Comparison of ENCODE assay signal across 8 mouse cellular contexts in the genomic region with DNA sequence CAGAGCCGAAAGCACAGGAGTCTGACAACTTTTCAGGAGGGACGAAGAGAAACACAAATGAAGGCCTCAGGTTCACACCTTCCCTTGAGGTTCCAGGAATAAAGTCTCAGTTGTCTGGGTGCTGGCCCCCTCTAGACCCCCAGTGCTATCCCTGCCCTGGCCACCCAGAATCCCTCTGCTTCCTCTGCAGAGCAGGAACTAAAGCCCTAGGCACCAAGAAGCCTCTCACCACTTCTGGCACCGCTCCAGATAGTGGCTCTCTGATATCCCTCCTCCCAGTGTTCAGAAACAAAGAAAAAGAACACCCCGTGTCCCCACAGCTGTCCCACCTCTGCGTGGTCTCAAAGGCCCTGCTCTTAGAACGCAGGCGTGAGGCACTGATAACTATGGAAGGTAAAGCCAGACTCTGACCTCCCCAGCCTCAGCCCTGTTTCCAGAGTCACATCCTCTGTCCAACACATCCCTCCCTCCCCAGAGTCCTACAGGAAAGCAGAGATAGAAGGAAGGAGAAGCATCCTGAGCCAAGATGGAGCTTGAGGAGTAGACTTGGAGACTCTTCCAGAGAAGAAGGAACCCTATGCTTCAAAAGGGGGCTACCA. TPM values are rescaled to one million over a fixed set of nuclear protein-coding genes. Genes with fewer than 3 reads are reported as not detected.
DNase-seq lines count a peak whose midpoint lies in the region; ATAC-seq and TF ChIP-seq lines count a peak whose summit lies in the region.

A gene (plus strand): TSS at position 549 of the 599 bp plus-strand sequence.

- no peaks in the 10 kb centered on the region for H3K9me3 ChIP-seq in heart, postnatal 0 days (replicated peaks; ENCODE audit: control insufficient read depth, low read length)
- no peaks in the 10 kb centered on the region for H3K9me3 ChIP-seq in lung, postnatal 0 days (ENCODE audit: low read length)

- H3K27me3 ChIP-seq in C2C12 (ENCODE audit: control insufficient read depth, insufficient read depth, insufficient read length): no peaks in the 10 kb centered on the region
- no peaks in the 10 kb centered on the region for H3K27me3 ChIP-seq in heart, postnatal 0 days (ENCODE audit: control insufficient read depth, insufficient read depth, low read length)
- H3K27me3 ChIP-seq in lung, postnatal 0 days (replicated peaks; ENCODE audit: insufficient read depth, low read length): no peaks in the 10 kb centered on the region

- H3K4me2 ChIP-seq in heart, postnatal 0 days (ENCODE audit: low read depth, low read length): peak within 1 kb of the TSS; percentile 59
- H3K4me2 ChIP-seq in lung, postnatal 0 days (replicated peaks; ENCODE audit: low read depth, low read length): peak within 1 kb of the TSS; percentile 62

- peak; percentile 22 for ATAC-seq in heart, postnatal 0 days (ENCODE audit: insufficient read depth, low read depth)
- ATAC-seq in lung, postnatal 0 days: peak; percentile 25
- no peak for ATAC-seq in monocyte, adult 5-6 weeks (replicated peaks; ENCODE audit: insufficient number of reproducible peaks, low FRiP score, low TSS enrichment, poor library complexity, severe bottlenecking)

- no peaks in the 10 kb centered on the region for H3K4me1 ChIP-seq in embryonic fibroblast, embryonic 13.5 days (ENCODE audit: control insufficient read depth, insufficient read depth, low read length)
- peaks cover 14% of the 10 kb centered on the region; the same call in 1 of the 2 replicates for H3K4me1 ChIP-seq in heart, postnatal 0 days (ENCODE audit: control insufficient read depth, insufficient read depth)
- peaks cover 16% of the 10 kb centered on the region; the same call in 1 of the 2 replicates for H3K4me1 ChIP-seq in lung, postnatal 0 days (ENCODE audit: insufficient read depth, low read depth, low read length)

- DNase-seq in MN1 (ENCODE audit: low spot score): peak; percentile 72
- peak; percentile 62 for DNase-seq in heart, postnatal 0 days (ENCODE audit: low spot score)
- DNase-seq in layer of hippocampus, postnatal 10 days (ENCODE audit: low spot score in 2 of 2): peak; percentile 40 to 43
- peak; percentile 73 for DNase-seq in lung, postnatal 0 days (ENCODE audit: low spot score)
- DNase-seq in retina, embryonic 14.5 days (ENCODE audit: low spot score): peak; percentile 66

- peak within 1 kb of the TSS; percentile 25 for H3K4me3 ChIP-seq in C2C12 (ENCODE audit: insufficient read depth, poor library complexity, severe bottlenecking)
- H3K4me3 ChIP-seq in embryonic fibroblast, embryonic 13.5 days (ENCODE audit: insufficient read depth, low read length): peak within 1 kb of the TSS; percentile 65
- H3K4me3 ChIP-seq in heart, postnatal 0 days (ENCODE audit: low read depth, low read length): peak within 1 kb of the TSS; percentile 45
- H3K4me3 ChIP-seq in lung, postnatal 0 days (ENCODE audit: low read depth, low read length): peak within 1 kb of the TSS; percentile 56

- no peak for TF ChIP-seq EP300 in heart, postnatal 0 days (IDR thresholded peaks at IDR 0.05; ENCODE audit: low read depth)
- TF ChIP-seq EP300 in lung, postnatal 0 days (IDR thresholded peaks at IDR 0.05): no peak

- H3K79me3 ChIP-seq in C2C12 (ENCODE audit: low read depth): peaks cover 3% of the 10 kb centered on the region

- no peak for TF ChIP-seq POLR2A in embryonic fibroblast, embryonic 13.5 days (IDR thresholded peaks at IDR 0.05; ENCODE audit: low read depth, low read length)

- H3ac ChIP-seq in C2C12 (ENCODE audit: control insufficient read depth, insufficient read length, low read depth): no peak within 1 kb of the TSS

- no peak for TF ChIP-seq CTCF in C2C12 (IDR thresholded peaks at IDR 0.05; ENCODE audit: control insufficient read depth, insufficient read depth, insufficient read length)
- TF ChIP-seq CTCF in embryonic fibroblast, embryonic 13.5 days (IDR thresholded peaks at IDR 0.05; ENCODE audit: borderline replicate concordance, insufficient read depth, low read length): no peak
- TF ChIP-seq CTCF in heart, postnatal 0 days (IDR thresholded peaks at IDR 0.05; ENCODE audit: low read depth): no peak
- no peak for TF ChIP-seq CTCF in lung, postnatal 0 days (IDR thresholded peaks at IDR 0.05)

- WGBS in heart, postnatal 0 days: 3% methylated on average over 7 of the region's 7 CpGs
- 5% methylated on average over 7 of the region's 7 CpGs for WGBS in lung, postnatal 0 days

- peak within 1 kb of the TSS; percentile 27 for H3K9ac ChIP-seq in heart, postnatal 0 days (replicated peaks; ENCODE audit: low read depth, low read length)
- peak within 1 kb of the TSS; percentile 69 for H3K9ac ChIP-seq in lung, postnatal 0 days (replicated peaks; ENCODE audit: low read depth)

- H3K36me3 ChIP-seq in C2C12 (ENCODE audit: control insufficient read depth, insufficient read depth): no peaks in the 10 kb centered on the region
- H3K36me3 ChIP-seq in heart, postnatal 0 days (replicated peaks; ENCODE audit: control insufficient read depth, insufficient read depth, low read length): peaks cover 4% of the 10 kb centered on the region
- H3K36me3 ChIP-seq in lung, postnatal 0 days (ENCODE audit: insufficient read depth, low read length): peaks cover 21% of the 10 kb centered on the region; the same call in 1 of the 2 replicates

- H3K79me2 ChIP-seq in C2C12 (ENCODE audit: control insufficient read depth, insufficient read depth): peaks cover 25% of the 10 kb centered on the region

- H3K27ac ChIP-seq in embryonic fibroblast, embryonic 13.5 days (ENCODE audit: insufficient read depth, low read length): peak within 1 kb of the TSS; percentile 13; the same call in 1 of the 2 replicates
- peak within 1 kb of the TSS; percentile 84 for H3K27ac ChIP-seq in heart, postnatal 0 days (ENCODE audit: low read depth)
- peak within 1 kb of the TSS; percentile 96 for H3K27ac ChIP-seq in lung, postnatal 0 days (ENCODE audit: low read length)

TF ChIP-seq in C2C12, 6 proteins besides CTCF, POLR2A, EP300 and RAD21:
- TF ChIP-seq USF1 (IDR thresholded peaks at IDR 0.05; ENCODE audit: low read depth): no peak
- no peak for TF ChIP-seq MAX (IDR thresholded peaks at IDR 0.05)
- TF ChIP-seq FOSL1 (IDR thresholded peaks at IDR 0.05; ENCODE audit: insufficient read depth, low read length, poor library complexity, severe bottlenecking): no peak
- no peak for TF ChIP-seq MYOG (IDR thresholded peaks at IDR 0.05; ENCODE audit: control insufficient read depth, extremely low read depth, insufficient read length)
- TF ChIP-seq CEBPB (IDR thresholded peaks at IDR 0.05; ENCODE audit: low read depth): no peak
- TF ChIP-seq MYOD1 (IDR thresholded peaks at IDR 0.05; ENCODE audit: control insufficient read depth, insufficient read length, low read depth): no peak
TF ChIP-seq in C2C12: peak in this region for 0.

RNA-seq across cellular contexts. Expression of the gene that starts here (rescaled TPM):
- 2.1 TPM for polyA plus RNA-seq in C2C12 (2012; fragmentation: generic; extraction: Trizol)
- 102 and 117 TPM in 2 replicates for polyA plus RNA-seq in embryonic fibroblast, embryonic 13.5 days (2011; ENCODE audit: insufficient read length, low read depth, missing spikeins)
- total RNA-seq in heart, postnatal 0 days (2014; rRNA removed; ENCODE audit: low replicate concordance): 54.2 and 61.1 TPM in 2 replicates
- 53.4 and 58.2 TPM in 2 replicates for polyA plus RNA-seq in heart, postnatal 0 days (2015; fragmentation: Nextera tagmentation; extraction: Ambion mirVana)
- 10 to 100 TPM; 14.7 to 15.4 TPM for total RNA-seq in layer of hippocampus, postnatal 10 days (2021)
- 485 and 539 TPM in 2 replicates for polyA plus RNA-seq in lung, postnatal 0 days (2015; fragmentation: Nextera tagmentation; extraction: Ambion mirVana)
- 2.7 to 9.7 TPM (median 4.4 TPM) in 3 replicates for total RNA-seq in monocyte, adult 5-6 weeks (2017)

Comparison
In these comparisons a context has a peak if more than half of its experiments do, and no peak if none do; other contexts are left out.
1. RNA of the gene that starts here (polyA plus RNA-seq): 485 to 539 TPM in lung, postnatal 0 days, 102 to 117 TPM in embryonic fibroblast, embryonic 13.5 days and 53.4 to 58.2 TPM in heart, postnatal 0 days; 2.1 TPM in C2C12 (single experiment); every median in the first group is over 10 times any median in the second.
2. H3K27ac ChIP-seq: peak in every context shown above with its lines; median percentile 96 in lung, postnatal 0 days; 84 in heart, postnatal 0 days; 13 in embryonic fibroblast, embryonic 13.5 days.
3. Peak in every context shown above with its lines, with median percentiles within 50 percentile points of each other: H3K4me3 ChIP-seq and DNase-seq.